Mouse (Mus musculus): Measurements from ENCODE around the gene Dock6. TPM values are rescaled to one million over a fixed set of nuclear protein-coding genes. Genes with fewer than 3 reads are reported as not detected.

Dock6 gene
- polyA plus RNA-seq, 1 experiment, result 278 TPM

DNA sequence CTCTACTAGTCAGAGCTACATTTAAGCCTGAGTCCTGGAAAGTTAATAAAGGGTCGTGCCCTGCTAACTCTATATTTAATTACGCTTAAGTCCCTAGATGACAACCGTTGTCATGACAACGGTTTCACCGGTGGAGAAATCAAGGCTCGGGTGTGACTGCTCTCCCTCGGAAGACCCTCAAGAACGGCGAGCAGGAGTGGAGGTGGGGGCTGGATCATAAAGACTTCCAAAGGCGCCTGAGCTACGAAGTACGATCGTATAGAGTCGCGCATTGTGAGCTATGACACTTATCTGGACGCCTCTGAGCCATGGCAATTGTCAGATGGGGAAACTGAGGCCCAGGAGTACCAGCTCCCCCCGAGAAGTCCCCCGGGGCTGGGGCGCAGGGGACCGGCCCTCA is 92.7 kb downstream of the Dock6 start:
- DNase-seq, result no peak
- Histone ChIP-seq H3K4me3 (replicated peaks; ENCODE audit: extremely low read depth, low read depth, low read length) (peak overlapping the region; percentile 31), H3K4me1 (ENCODE audit: control insufficient read depth, insufficient read depth, low read length) (peaks cover 5% of the 10 kb centered on the region; the same call in 1 of the 2 replicates)
- WGBS, result 2% methylated on average over 20 of the region's 20 CpGs
- no peak for TF ChIP-seq POLR2A (IDR thresholded peaks at IDR 0.05; ENCODE audit: borderline replicate concordance, extremely low read depth, low read depth, low read length)
- no peak for TF ChIP-seq CTCF (IDR thresholded peaks at IDR 0.05; ENCODE audit: insufficient read depth, low read length)

DNA sequence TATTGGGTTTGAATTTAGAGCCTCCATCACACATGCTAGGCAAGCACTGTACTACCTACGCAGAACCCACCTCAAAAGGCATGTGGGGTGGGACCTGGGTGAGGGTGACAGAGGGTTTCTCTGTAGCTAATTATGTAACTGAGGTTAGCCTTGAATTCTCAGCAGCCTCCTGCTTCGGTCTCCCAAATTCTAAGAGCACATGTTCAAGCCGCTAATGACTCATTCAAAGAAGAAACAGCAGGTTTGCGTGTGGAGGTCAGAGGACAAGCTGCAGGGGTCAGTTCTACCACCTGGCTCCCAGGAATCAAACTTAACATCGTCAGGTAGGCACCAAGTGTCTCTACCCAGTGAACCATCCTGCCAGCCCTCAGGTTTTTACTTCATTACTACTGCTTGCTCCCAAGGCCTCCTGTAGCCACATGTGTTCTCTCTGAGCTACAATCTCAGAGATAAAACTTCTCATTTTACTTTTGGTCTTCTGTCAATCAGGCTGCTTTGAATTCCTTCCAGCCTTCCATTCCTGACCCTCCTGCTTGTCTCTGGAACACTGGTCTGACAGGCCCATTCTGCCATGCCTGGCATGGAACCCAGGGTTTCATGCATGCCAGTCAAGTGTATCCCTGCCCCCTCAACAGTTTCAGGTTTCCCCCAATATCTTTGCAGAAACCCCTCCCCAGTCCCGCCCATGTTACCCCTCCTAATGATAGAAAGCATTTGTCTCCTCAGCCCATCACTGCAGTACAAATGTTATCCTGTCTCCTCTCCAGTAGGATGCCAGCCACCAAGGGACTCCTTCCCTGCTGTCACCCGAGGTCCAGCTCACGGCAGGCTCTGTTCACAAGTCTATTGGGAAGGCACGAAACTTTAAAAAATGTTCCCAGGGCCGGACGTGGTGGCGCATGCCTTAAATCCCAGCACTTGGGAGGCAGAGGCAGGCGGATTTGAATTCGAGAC is 93.6 kb downstream of the Dock6 start:
- no peak overlapping the region for H3K4me3 ChIP-seq (replicated peaks; ENCODE audit: extremely low read depth, low read depth, low read length)
- peaks cover 6% of the 10 kb centered on the region; the same call in 1 of the 2 replicates for H3K4me1 ChIP-seq (ENCODE audit: control insufficient read depth, insufficient read depth, low read length)
- no peak for DNase-seq
- TF ChIP-seq POLR2A (IDR thresholded peaks at IDR 0.05; ENCODE audit: borderline replicate concordance, extremely low read depth, low read depth, low read length), result no peak
- 69% methylated on average over 14 of the region's 14 CpGs for WGBS

DNA sequence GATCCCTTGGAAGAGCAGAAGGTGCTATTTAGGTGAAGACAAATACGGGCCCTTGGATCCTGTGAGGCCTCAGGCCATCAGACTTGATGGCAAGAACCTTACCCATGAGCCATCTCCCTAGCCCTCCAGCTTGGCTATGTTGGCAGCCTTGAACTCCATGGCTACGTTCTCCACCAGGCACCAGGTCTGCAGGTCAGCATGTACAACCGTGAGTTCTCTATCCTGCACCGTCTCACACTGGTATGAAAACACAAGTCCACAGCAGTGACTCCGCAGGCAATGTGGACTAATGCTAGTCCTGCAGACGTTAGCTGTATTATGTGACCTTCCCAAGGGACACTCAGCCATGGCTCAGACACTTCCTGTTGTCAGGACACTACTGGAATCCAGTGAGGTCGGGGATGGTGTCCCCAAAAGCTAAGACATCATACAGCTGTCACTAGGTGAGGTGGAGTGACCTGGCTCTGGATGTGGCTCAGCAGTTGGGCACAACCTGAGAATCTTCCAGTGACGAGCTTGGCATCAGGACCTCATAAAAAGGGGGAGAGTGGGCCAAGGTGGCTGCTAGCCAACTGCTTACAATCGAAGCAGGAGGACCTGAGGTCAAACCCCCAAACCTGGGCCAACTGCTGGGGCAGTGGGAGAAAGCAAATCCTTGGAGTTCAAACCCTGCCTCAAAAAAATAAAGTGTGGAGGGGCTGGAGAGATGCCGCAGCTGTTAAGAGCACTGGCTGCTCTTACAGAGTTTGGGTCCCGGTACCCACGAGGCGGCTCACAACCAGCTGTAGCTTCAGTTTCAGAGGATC is 97.7 kb downstream of the Dock6 start:
- no peak for DNase-seq
- 66% methylated on average over 13 of the region's 13 CpGs for WGBS
- TF ChIP-seq POLR2A (IDR thresholded peaks at IDR 0.05; ENCODE audit: borderline replicate concordance, extremely low read depth, low read depth, low read length) (no peak), CTCF (IDR thresholded peaks at IDR 0.05; ENCODE audit: insufficient read depth, low read length) (no peak)
- Histone ChIP-seq H3K4me1 (ENCODE audit: control insufficient read depth, insufficient read depth, low read length) (peaks cover 14% of the 10 kb centered on the region), H3K4me3 (replicated peaks; ENCODE audit: extremely low read depth, low read depth, low read length) (no peak overlapping the region)

DNA sequence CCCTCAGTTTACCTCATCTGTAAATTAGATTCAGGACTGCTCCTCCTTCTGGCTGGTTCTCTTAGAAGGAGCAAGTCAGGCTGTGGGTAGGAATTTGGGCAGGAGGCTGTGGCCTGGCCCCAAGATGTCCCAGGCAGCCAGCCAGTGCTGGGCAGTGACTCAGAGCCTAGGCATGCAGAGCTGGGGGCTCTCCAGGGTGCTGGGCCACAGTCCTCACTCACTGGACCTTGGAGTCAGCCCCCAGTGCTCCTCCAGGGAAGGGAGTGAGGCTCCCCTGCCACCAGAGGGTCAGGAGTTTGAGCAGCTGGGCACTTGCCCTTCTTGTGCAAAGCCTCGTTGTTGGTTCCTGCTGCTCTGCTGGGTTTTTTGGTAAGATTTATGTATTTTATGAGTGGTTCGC is 98.4 kb downstream of the Dock6 start:
- peak; percentile 85 for DNase-seq
- no peak for TF ChIP-seq CTCF (IDR thresholded peaks at IDR 0.05; ENCODE audit: insufficient read depth, low read length)
- TF ChIP-seq POLR2A (IDR thresholded peaks at IDR 0.05; ENCODE audit: borderline replicate concordance, extremely low read depth, low read depth, low read length), result no peak
- Histone ChIP-seq H3K4me3 (replicated peaks; ENCODE audit: extremely low read depth, low read depth, low read length) (no peak overlapping the region), H3K4me1 (ENCODE audit: control insufficient read depth, insufficient read depth, low read length) (peaks cover 13% of the 10 kb centered on the region)
- 55% methylated on average over 2 of the region's 2 CpGs for WGBS

DNA sequence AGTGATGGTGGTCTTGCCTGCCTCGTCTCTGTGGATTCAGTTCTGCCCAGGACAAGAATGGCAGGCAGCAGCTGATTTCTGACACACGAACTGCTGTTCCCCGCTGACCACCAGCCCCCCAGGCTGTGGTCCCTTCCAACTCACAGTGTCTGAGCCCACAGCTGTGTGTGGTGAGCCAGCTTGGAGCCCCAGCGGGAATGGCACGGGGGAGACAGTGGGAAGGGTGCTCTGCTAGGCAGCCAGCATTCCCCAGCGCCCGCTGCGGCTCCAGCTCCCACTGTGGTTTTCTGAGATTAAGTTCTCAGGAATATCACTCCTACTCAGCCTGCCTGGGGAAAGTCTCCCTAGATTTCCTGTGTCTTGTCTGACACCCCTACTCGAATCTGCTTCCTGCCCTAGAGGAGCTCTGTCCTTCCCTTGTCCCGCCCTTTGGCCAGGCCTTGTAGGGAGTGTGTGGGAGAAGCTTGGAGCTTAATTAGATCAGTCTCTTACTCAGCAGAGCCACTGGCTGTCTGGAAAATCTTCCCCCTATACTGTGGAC is 100.1 kb downstream of the Dock6 start:
- no peak for TF ChIP-seq CTCF (IDR thresholded peaks at IDR 0.05; ENCODE audit: insufficient read depth, low read length)
- no peak for TF ChIP-seq POLR2A (IDR thresholded peaks at IDR 0.05; ENCODE audit: borderline replicate concordance, extremely low read depth, low read depth, low read length)
- no peak overlapping the region for H3K4me3 ChIP-seq (replicated peaks; ENCODE audit: extremely low read depth, low read depth, low read length)
- 46% methylated on average over 10 of the region's 10 CpGs for WGBS
- H3K4me1 ChIP-seq (ENCODE audit: control insufficient read depth, insufficient read depth, low read length), result peaks cover 18% of the 10 kb centered on the region
- no peak for DNase-seq

DNA sequence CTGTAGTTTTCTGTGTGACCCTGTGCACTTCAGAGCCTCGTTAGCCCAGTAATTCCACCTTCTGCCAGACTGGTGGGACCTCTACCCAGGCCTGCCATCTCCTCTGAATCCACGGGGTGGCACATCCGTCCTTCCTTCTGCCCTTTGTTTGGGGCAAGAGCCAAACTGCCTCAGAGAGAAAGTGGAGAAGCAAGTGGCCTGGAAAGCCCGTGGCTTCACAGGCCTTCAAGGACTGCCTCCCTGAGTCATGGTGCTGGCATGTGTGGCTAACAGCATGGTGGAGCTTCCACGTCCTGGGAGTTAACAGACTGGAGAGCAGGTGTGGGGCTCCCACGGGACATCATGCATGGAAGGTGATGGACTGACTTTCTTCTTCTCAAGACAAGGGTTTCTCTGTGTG is 101.1 kb downstream of the Dock6 start:
- TF ChIP-seq POLR2A (IDR thresholded peaks at IDR 0.05; ENCODE audit: borderline replicate concordance, extremely low read depth, low read depth, low read length), result no peak
- peak; percentile 64 for TF ChIP-seq CTCF (IDR thresholded peaks at IDR 0.05; ENCODE audit: insufficient read depth, low read length)
- 44% methylated on average over 6 of the region's 6 CpGs for WGBS
- DNase-seq, result peak; percentile 54
- Histone ChIP-seq H3K4me3 (replicated peaks; ENCODE audit: extremely low read depth, low read depth, low read length) (no peak overlapping the region), H3K4me1 (ENCODE audit: control insufficient read depth, insufficient read depth, low read length) (peaks cover 18% of the 10 kb centered on the region)

DNA sequence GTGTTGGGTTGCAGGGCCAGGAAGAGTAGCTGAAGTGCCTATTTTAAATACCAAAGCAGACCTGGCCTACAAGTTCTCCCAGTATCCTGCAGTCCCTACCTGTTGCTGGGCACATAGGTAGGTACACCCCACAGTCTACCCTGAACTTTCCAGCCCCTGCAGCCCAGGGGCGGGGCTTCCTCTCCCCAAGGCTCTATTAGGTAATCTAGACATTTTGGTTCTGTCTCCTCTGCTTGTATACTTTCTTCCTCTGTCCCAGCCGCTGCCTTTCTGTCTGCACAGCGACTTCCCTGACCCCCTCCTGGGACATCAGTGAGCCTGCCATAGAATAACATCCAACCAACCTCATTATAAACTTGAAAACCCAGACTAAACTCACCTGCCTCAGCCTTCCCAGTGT is 102.1 kb downstream of the Dock6 start:
- TF ChIP-seq CTCF (IDR thresholded peaks at IDR 0.05; ENCODE audit: insufficient read depth, low read length) (no peak), POLR2A (IDR thresholded peaks at IDR 0.05; ENCODE audit: borderline replicate concordance, extremely low read depth, low read depth, low read length) (no peak)
- peaks cover 18% of the 10 kb centered on the region for H3K4me1 ChIP-seq (ENCODE audit: control insufficient read depth, insufficient read depth, low read length)
- no peak overlapping the region for H3K4me3 ChIP-seq (replicated peaks; ENCODE audit: extremely low read depth, low read depth, low read length)
- DNase-seq, result no peak
- 78% methylated on average over 3 of the region's 3 CpGs for WGBS

Other genes starting within 250 kb of the Dock6 start
- gene Smarca4, start 236.5 kb downstream of the Dock6 start, polyA plus RNA-seq (2012; rRNA removed), result 37.7 and 38.6 TPM in 2 replicates
- 84.2 and 87.2 TPM in 2 replicates for gene Ldlr, start 129.2 kb downstream of the Dock6 start, polyA plus RNA-seq (2012; rRNA removed)
- 2.9 and 3.2 TPM in 2 replicates for gene Spc24, start 92.3 kb downstream of the Dock6 start, polyA plus RNA-seq (2012; rRNA removed)
- 108 and 127 TPM in 2 replicates for gene Kank2, start 53.9 kb downstream of the Dock6 start, polyA plus RNA-seq (2012; rRNA removed)
- 7.4 and 8.2 TPM in 2 replicates for gene Angptl8, start 17.1 kb downstream of the Dock6 start, polyA plus RNA-seq (2012; rRNA removed)
- gene Rab3d, start 65.6 kb upstream of the Dock6 start, polyA plus RNA-seq (2012; rRNA removed), result 83.6 and 104 TPM in 2 replicates
- 6.3 and 7.6 TPM in 2 replicates for gene Ccdc159, start 74.8 kb upstream of the Dock6 start, polyA plus RNA-seq (2012; rRNA removed)
- gene Tmem205, start 74.9 kb upstream of the Dock6 start, polyA plus RNA-seq (2012; rRNA removed), result 190 and 194 TPM in 2 replicates
- gene Plppr2, start 84.4 kb upstream of the Dock6 start, polyA plus RNA-seq (2012; rRNA removed), result 15.6 and 19.2 TPM in 2 replicates
- 10.1 and 10.8 TPM in 2 replicates for gene Swsap1, start 103.1 kb upstream of the Dock6 start, polyA plus RNA-seq (2012; rRNA removed)
- gene Epor, start 110.9 kb upstream of the Dock6 start, polyA plus RNA-seq (2012; rRNA removed), result 10.7 and 11.1 TPM in 2 replicates
- 24.8 and 30.6 TPM in 2 replicates for gene Rgl3, start 136.8 kb upstream of the Dock6 start, polyA plus RNA-seq (2012; rRNA removed)
- 2.9 and 3.6 TPM in 2 replicates for gene Ccdc151, start 150.0 kb upstream of the Dock6 start, polyA plus RNA-seq (2012; rRNA removed)
- 52.9 and 58.0 TPM in 2 replicates for gene Prkcsh, start 150.2 kb upstream of the Dock6 start, polyA plus RNA-seq (2012; rRNA removed)
- gene Elavl3, start 199.4 kb upstream of the Dock6 start, polyA plus RNA-seq (2012; rRNA removed), result 0.05 and 0.06 TPM in 2 replicates
- not detected in 2 replicates for gene Gm49318, start 218.6 kb upstream of the Dock6 start, polyA plus RNA-seq (2012; rRNA removed)
- 20.3 and 23.1 TPM in 2 replicates for gene Zfp653, start 218.7 kb upstream of the Dock6 start, polyA plus RNA-seq (2012; rRNA removed)
- 29.1 and 36.4 TPM in 2 replicates for gene Ecsit, start 232.8 kb upstream of the Dock6 start, polyA plus RNA-seq (2012; rRNA removed)
- gene Cnn1, start 246.6 kb upstream of the Dock6 start, polyA plus RNA-seq (2012; rRNA removed), result 79.3 and 94.3 TPM in 2 replicates